Mouse (Mus musculus) c-Kit-positive CD71-positive TER-119-positive erythroid progenitor cells, embryonic 14.5 days (primary cell): ENCODE measurements around the gene Caprin1.
A peak's percentile ranks its signal among the peaks of the same experiment; 100 is the strongest.

ENCODE experiments used
- DNase-seq: peaks from one replicate; pipeline ENCODE4 v3.0.0-alpha.2; 2013; ENCODE audit warnings: low spot score

Caprin1 gene

GRCm38 (mm10) chr2:103797491-103798009, at the start of gene Caprin1:
Gene Caprin1, minus strand, starts transcription at chr2:103797649.
- DNase-seq = peak; percentile 90

GRCm38 (mm10) chr2:103846875-103847274, 49.4 kb upstream of the Caprin1 start:
- DNase-seq = no peak

GRCm38 (mm10) chr2:103846271-103846670, 48.8 kb upstream of the Caprin1 start:
- DNase-seq = no peak

- no peak for DNase-seq
Measured at GRCm38 (mm10) chr2:103844016-103844415, 46.6 kb upstream of the Caprin1 start.

- no peak for DNase-seq
Measured at GRCm38 (mm10) chr2:103843321-103843720, 45.9 kb upstream of the Caprin1 start.

- DNase-seq = no peak
Measured at GRCm38 (mm10) chr2:103842299-103842698, 44.9 kb upstream of the Caprin1 start.

- DNase-seq = no peak
Measured at GRCm38 (mm10) chr2:103838483-103838882, 41.0 kb upstream of the Caprin1 start.

- no peak for DNase-seq
Measured at GRCm38 (mm10) chr2:103837166-103837565, 39.7 kb upstream of the Caprin1 start.

GRCm38 (mm10) chr2:103835614-103836395, 38.4 kb upstream of the Caprin1 start:
- DNase-seq = no peak

- no peak for DNase-seq
Measured at GRCm38 (mm10) chr2:103833816-103834445, 36.5 kb upstream of the Caprin1 start.

GRCm38 (mm10) chr2:103832899-103833298, 35.5 kb upstream of the Caprin1 start:
- no peak for DNase-seq

GRCm38 (mm10) chr2:103828900-103829299, 31.5 kb upstream of the Caprin1 start:
- no peak for DNase-seq

- DNase-seq = peak; percentile 15
Measured at GRCm38 (mm10) chr2:103824916-103825315, 27.5 kb upstream of the Caprin1 start.

- no peak for DNase-seq
Measured at GRCm38 (mm10) chr2:103822560-103822959, 25.1 kb upstream of the Caprin1 start.

GRCm38 (mm10) chr2:103817145-103817895, 19.9 kb upstream of the Caprin1 start:
- no peak for DNase-seq

GRCm38 (mm10) chr2:103815976-103816375, 18.5 kb upstream of the Caprin1 start:
- no peak for DNase-seq

GRCm38 (mm10) chr2:103811465-103812191, 14.2 kb upstream of the Caprin1 start:
- DNase-seq = no peak

GRCm38 (mm10) chr2:103810412-103810811, 13.0 kb upstream of the Caprin1 start:
- DNase-seq = no peak

- no peak for DNase-seq
Measured at GRCm38 (mm10) chr2:103808466-103808865, 11.0 kb upstream of the Caprin1 start.

GRCm38 (mm10) chr2:103803770-103804530, 6.5 kb upstream of the Caprin1 start:
- no peak for DNase-seq

- no peak for DNase-seq
Measured at GRCm38 (mm10) chr2:103802422-103802821, 5.0 kb upstream of the Caprin1 start.
